Mouse (Mus musculus): Measurements from ENCODE around the gene Dyrk1a.

DNA sequence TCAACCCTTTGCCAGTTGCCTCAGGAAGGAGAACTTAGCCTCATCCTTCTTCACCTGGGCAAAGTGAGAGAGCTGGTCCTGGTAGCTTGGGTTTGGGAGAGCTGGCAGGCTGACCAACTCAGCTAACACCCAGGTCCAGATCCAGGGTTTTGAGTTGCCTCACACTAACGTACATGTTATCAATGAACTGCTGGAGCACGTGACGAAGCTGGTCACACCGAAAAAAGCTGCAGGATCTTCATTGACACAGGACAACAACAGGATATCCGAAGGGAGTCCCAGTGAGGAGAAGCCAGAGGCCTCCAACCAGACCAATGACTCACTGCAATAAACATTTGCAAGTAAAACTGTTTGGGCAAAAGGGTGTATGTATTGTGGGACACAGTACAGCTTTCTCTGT, 9.2 kb upstream of the Dyrk1a start:
- no peak for TF ChIP-seq POLR2A (IDR thresholded peaks at IDR 0.05; ENCODE audit: low read depth, low read length)
- TF ChIP-seq CTCF (conservative IDR thresholded peaks at IDR 0.05; ENCODE audit: insufficient read depth, insufficient read length, low read depth, low read length): no peak

All from kidney, adult 2 months (tissue).